Mouse (Mus musculus): ENCODE results near the gene Ranbp9. TPM values are rescaled to one million over a fixed set of nuclear protein-coding genes. Genes with fewer than 3 reads are reported as not detected.
"Not testable (repeated sequence)": the region's sequence is repeated elsewhere in the genome, so short reads cannot be mapped to it uniquely, and the experiment has no call there.

Gene Ranbp9
- polyA plus RNA-seq, 1 experiment, result 38.5 TPM

- H3K27ac ChIP-seq (replicated peaks; ENCODE audit: low read depth, low read length), result peak overlapping the region; percentile 86
- H3K4me3 ChIP-seq (ENCODE audit: insufficient read depth, low read depth, low read length), result peak overlapping the region; percentile 100
- H3K4me1 ChIP-seq (ENCODE audit: control insufficient read depth, insufficient read depth, insufficient read length, low read length), result peaks cover 16% of the 10 kb centered on the region
These were observed 1.1 kb downstream of the Ranbp9 start for GRCm38 (mm10) chr13:43479767-43480571.

DNA sequence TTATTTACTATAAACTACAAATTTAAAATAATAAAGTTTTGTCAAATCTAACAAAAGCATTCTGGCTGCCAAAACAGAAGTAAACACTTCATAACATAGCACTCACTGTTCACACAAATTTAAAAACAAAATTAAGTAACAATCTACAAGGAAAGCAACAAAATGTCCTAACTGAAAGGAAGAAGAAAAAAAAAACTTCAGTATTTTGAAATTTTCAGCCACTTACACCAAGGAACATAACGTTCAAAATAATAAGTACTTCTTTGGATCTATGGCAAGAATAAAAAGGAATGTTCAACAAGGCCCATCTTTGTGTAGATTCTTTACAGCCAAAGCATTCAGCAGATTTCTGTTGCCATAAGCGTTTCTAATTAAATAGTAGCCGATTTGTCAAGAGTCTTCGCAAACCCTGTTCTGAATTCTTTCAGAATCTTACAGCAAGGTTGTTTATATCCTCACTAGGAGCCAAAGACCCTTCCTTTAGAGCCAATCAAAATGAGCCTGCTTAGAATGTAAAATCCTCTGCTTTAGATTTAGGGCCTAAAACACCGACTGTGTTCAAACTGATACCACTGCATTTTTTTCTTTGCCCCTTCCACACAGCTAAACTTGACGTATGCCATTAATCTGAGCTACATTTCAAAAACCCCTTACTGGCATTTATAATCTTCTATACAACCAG is 1.9 kb downstream of the Ranbp9 start:
- peaks cover 23% of the 10 kb centered on the region for H3K4me1 ChIP-seq (ENCODE audit: control insufficient read depth, insufficient read depth, insufficient read length, low read length)
- H3K4me3 ChIP-seq (ENCODE audit: insufficient read depth, low read depth, low read length), result peak overlapping the region; percentile 100
- H3K27ac ChIP-seq (replicated peaks; ENCODE audit: low read depth, low read length), result peak overlapping the region; percentile 62

DNA sequence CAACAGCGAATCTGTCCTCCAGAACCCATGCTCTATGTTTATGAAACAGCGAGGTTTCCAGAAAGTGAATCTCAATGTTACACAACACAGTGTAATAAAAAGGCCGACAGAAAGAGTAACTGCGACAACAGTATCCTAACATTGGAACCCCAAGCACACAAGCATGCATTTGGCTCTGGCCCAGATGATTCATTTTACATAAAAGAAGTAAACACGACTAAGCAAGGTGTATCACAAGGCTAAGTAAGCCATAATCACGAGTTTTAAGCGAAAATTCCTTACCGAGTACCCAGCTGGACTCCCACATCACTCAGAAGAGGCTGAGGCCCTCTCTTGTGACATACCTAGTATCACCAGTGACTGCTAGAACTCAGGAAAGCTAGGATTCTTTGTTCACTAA is 2.5 kb downstream of the Ranbp9 start:
- Histone ChIP-seq H3K4me1 (ENCODE audit: control insufficient read depth, insufficient read depth, insufficient read length, low read length) (peaks cover 29% of the 10 kb centered on the region), H3K27ac (replicated peaks; ENCODE audit: low read depth, low read length) (peak overlapping the region; percentile 53), H3K4me3 (ENCODE audit: insufficient read depth, low read depth, low read length) (peak overlapping the region; percentile 42)

DNA sequence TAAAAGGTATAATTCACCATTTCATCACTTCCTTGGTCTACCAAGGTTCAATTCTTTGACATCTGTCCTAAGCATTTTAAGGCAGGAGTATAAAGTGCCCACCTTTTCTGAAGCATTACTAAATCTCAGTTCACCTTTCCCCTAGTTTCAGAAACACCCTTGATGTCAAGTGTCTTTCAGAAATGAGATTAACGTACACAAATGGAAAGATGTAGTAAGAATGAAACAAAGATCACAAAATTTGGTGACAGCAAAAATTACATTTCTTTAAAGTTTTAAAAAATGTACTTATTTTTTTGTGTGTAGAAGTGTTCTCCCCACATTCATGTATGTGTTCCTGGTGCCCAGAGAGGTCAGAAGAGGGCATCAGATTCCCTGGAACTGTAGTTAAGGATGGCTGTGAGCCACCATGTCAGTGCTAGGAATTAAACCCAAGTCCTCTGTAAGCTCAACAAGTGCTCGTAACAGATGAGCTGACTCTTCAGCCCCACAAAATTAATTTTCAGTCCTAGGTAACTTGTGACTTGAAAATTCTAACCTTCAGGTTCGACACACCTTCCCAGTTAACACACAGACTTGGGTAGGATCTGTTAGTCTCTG is 3.9 kb downstream of the Ranbp9 start:
- peak overlapping the region; percentile 64 for H3K27ac ChIP-seq (replicated peaks; ENCODE audit: low read depth, low read length)
- H3K4me1 ChIP-seq (ENCODE audit: control insufficient read depth, insufficient read depth, insufficient read length, low read length), result peaks cover 34% of the 10 kb centered on the region
- no peak overlapping the region for H3K4me3 ChIP-seq (ENCODE audit: insufficient read depth, low read depth, low read length)

- Histone ChIP-seq H3K4me3 (ENCODE audit: insufficient read depth, low read depth, low read length) (no peak overlapping the region), H3K4me1 (ENCODE audit: control insufficient read depth, insufficient read depth, insufficient read length, low read length) (peaks cover 34% of the 10 kb centered on the region), H3K27ac (replicated peaks; ENCODE audit: low read depth, low read length) (0 out of 2 replicates have a peak overlapping the region, but pooled peaks have one; percentile 44)
These were observed 4.9 kb downstream of the Ranbp9 start for GRCm38 (mm10) chr13:43476226-43476625.

DNA sequence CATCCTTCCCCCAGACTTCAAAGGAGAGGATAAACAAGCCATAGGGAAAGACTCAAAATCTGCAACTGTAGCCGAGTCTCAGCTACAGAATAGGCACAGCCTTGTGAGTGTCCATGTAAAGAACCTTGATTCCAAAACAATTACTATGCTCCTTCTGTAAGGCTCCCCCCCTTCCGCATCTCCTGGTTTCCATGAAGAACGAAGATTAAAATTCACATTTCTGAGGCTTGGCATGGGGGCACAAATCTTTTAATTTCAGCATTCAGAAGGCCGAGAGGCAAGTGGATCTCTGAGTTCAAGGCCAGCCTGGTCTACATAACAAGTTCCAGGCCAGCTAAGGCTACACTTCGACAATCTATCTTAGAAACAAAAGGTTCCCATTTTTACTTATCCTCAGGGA is 6.4 kb downstream of the Ranbp9 start:
- H3K27ac ChIP-seq (replicated peaks; ENCODE audit: low read depth, low read length), result peak overlapping the region; percentile 68
- no peak overlapping the region for H3K4me3 ChIP-seq (ENCODE audit: insufficient read depth, low read depth, low read length)
- peaks cover 34% of the 10 kb centered on the region for H3K4me1 ChIP-seq (ENCODE audit: control insufficient read depth, insufficient read depth, insufficient read length, low read length)

DNA sequence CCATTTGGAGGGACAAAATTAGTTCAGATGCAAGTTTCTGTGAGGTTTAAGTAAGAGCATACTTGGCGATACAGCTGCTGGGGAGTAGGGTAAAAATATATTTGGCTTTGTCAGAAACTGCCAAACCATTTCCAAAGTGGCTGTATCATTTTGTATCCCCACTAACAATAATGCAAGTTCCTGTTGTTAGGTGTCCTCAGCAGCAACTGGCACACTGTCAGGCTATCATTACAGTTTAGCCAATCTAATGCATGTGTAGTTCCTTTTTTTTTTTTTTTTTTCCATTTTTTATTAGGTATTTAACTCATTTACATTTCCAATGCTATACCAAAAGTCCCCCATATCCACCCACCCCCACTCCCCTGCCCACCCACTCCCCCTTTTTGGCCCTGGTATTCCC is 9.2 kb downstream of the Ranbp9 start:
- peaks cover 31% of the 10 kb centered on the region for H3K4me1 ChIP-seq (ENCODE audit: control insufficient read depth, insufficient read depth, insufficient read length, low read length)
- not testable (repeated sequence) for H3K27ac ChIP-seq (replicated peaks; ENCODE audit: low read depth, low read length); H3K4me3 ChIP-seq (ENCODE audit: insufficient read depth, low read depth, low read length)

GRCm38 (mm10) chr13:43469607-43470006 is 11.5 kb downstream of the Ranbp9 start:
- Histone ChIP-seq H3K27ac (replicated peaks; ENCODE audit: low read depth, low read length) (no peak overlapping the region), H3K4me1 (ENCODE audit: control insufficient read depth, insufficient read depth, insufficient read length, low read length) (peaks cover 18% of the 10 kb centered on the region)

GRCm38 (mm10) chr13:43464605-43465004 is 16.5 kb downstream of the Ranbp9 start:
- Histone ChIP-seq H3K27ac (replicated peaks; ENCODE audit: low read depth, low read length) (no peak overlapping the region), H3K4me3 (ENCODE audit: insufficient read depth, low read depth, low read length) (no peak overlapping the region), H3K4me1 (ENCODE audit: control insufficient read depth, insufficient read depth, insufficient read length, low read length) (peaks cover 3% of the 10 kb centered on the region; the same call in 1 of the 2 replicates)

More at GRCm38 (mm10) chr13:43469607-43470006, 11.5 kb downstream of the Ranbp9 start:
- no peak overlapping the region for H3K4me3 ChIP-seq (ENCODE audit: insufficient read depth, low read depth, low read length)

DNA sequence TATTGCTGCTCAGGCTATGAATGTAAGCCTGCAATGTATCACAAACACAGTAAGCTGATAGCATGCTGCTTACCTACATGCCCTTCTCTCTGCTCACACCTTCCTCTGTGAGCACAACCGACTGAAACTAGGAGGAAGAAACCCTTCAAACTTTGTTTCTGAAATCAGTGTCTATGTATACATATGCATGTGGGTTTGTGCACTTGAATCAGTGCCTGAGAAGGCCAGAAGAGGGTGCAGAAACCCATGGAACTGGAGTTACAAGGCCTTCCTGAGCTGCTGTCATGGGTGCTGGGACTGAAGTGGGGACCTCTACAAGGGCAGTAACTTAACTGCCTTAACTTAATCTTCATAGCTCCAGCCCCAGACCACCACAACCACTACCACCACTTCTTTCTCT is 23.9 kb downstream of the Ranbp9 start:
- peaks cover 17% of the 10 kb centered on the region for H3K4me1 ChIP-seq (ENCODE audit: control insufficient read depth, insufficient read depth, insufficient read length, low read length)
- no peak overlapping the region for H3K27ac ChIP-seq (replicated peaks; ENCODE audit: low read depth, low read length)
- H3K4me3 ChIP-seq (ENCODE audit: insufficient read depth, low read depth, low read length), result no peak overlapping the region

- Histone ChIP-seq H3K27ac (replicated peaks; ENCODE audit: low read depth, low read length) (no peak overlapping the region), H3K4me3 (ENCODE audit: insufficient read depth, low read depth, low read length) (no peak overlapping the region), H3K4me1 (ENCODE audit: control insufficient read depth, insufficient read depth, insufficient read length, low read length) (peaks cover 22% of the 10 kb centered on the region)
These were observed 26.7 kb downstream of the Ranbp9 start for GRCm38 (mm10) chr13:43454431-43454830.

GRCm38 (mm10) chr13:43452843-43453605 is 28.1 kb downstream of the Ranbp9 start:
- Histone ChIP-seq H3K4me1 (ENCODE audit: control insufficient read depth, insufficient read depth, insufficient read length, low read length) (peaks cover 22% of the 10 kb centered on the region), H3K27ac (replicated peaks; ENCODE audit: low read depth, low read length) (peak overlapping the region; percentile 45; the same call in 1 of the 2 replicates), H3K4me3 (ENCODE audit: insufficient read depth, low read depth, low read length) (no peak overlapping the region)

- H3K4me3 ChIP-seq (ENCODE audit: insufficient read depth, low read depth, low read length), result no peak overlapping the region
- H3K4me1 ChIP-seq (ENCODE audit: control insufficient read depth, insufficient read depth, insufficient read length, low read length), result peaks cover 25% of the 10 kb centered on the region
- no peak overlapping the region for H3K27ac ChIP-seq (replicated peaks; ENCODE audit: low read depth, low read length)
These were observed 28.9 kb downstream of the Ranbp9 start for GRCm38 (mm10) chr13:43452177-43452576.

DNA sequence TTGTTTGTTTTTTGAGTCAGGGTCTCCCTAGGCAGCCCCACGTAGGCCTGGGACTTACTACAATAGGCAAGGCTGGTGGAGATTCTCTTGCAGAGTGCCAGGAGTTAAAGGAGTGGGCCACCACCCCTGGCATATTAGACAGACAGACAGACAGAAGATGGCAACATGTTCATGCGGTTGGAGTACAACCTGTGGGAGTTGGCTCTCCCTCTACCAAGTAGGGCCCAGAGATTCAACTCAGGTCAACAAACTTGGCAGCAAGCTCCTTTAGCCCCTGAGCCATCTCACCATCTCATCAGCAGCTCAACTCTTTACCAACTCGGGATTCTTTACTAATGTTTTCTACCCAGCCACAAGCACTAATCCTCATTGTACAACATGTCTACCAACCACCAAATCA is 30.4 kb downstream of the Ranbp9 start:
- peaks cover 34% of the 10 kb centered on the region for H3K4me1 ChIP-seq (ENCODE audit: control insufficient read depth, insufficient read depth, insufficient read length, low read length)
- H3K27ac ChIP-seq (replicated peaks; ENCODE audit: low read depth, low read length), result no peak overlapping the region
- no peak overlapping the region for H3K4me3 ChIP-seq (ENCODE audit: insufficient read depth, low read depth, low read length)

GRCm38 (mm10) chr13:43447721-43448120 is 33.4 kb downstream of the Ranbp9 start:
- no peak overlapping the region for H3K4me3 ChIP-seq (ENCODE audit: insufficient read depth, low read depth, low read length)

More at GRCm38 (mm10) chr13:43447721-43448120, 33.4 kb downstream of the Ranbp9 start:
- peaks cover 26% of the 10 kb centered on the region for H3K4me1 ChIP-seq (ENCODE audit: control insufficient read depth, insufficient read depth, insufficient read length, low read length)
- no peak overlapping the region for H3K27ac ChIP-seq (replicated peaks; ENCODE audit: low read depth, low read length)
